ENCODE assay signal across 9 mouse cellular contexts in the genomic region with DNA sequence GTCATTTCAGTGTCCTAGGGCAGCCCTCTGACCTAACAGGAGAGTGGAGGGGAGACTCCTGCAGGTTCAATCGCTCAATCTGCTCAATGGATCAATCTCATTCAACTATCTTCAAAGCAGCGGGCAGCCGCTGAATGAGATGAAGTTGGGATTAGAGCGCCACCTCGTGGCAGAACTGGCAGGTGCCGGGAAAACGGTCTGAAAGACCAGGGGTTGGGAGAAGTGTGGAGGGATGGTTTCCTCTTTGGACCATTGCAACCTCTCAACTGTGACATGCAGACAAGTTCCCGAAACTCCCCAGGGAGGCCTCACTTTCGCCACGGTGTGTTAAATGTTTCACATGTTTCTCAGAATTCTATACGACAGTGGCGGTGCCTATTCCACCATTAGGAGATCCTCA. TPM values are rescaled to one million over a fixed set of nuclear protein-coding genes. Genes with fewer than 3 reads are reported as not detected.
DNase-seq lines count a peak whose midpoint lies in the region; ATAC-seq lines count a peak whose summit lies in the region.
"Had no signal": no experiment of that assay in that cellular context is flagged by ENCODE, and none has a peak within 500 bp of the region (broad histone marks: within the 10 kb centered on the region; RNA-seq: fewer than 3 reads in every experiment).

No protein-coding gene starts in this region.

- H3K9ac ChIP-seq in embryonic facial prominence, embryonic 13.5 days, result no peak overlapping the region
- H3K9ac ChIP-seq in lung, embryonic 16.5 days (ENCODE audit: low read length), result no peak overlapping the region

- H3K27ac ChIP-seq in embryonic facial prominence, embryonic 13.5 days, result no peak overlapping the region
- peak overlapping the region; percentile 5; the same call in 1 of the 2 replicates for H3K27ac ChIP-seq in lung, embryonic 16.5 days (ENCODE audit: low read length)

- H3K4me3 ChIP-seq in embryonic facial prominence, embryonic 13.5 days, result no peak overlapping the region
- no peak overlapping the region for H3K4me3 ChIP-seq in lung, embryonic 16.5 days (ENCODE audit: low read length)

- peaks cover 34% of the 10 kb centered on the region for H3K4me1 ChIP-seq in embryonic facial prominence, embryonic 13.5 days
- peaks cover 28% of the 10 kb centered on the region for H3K4me1 ChIP-seq in lung, embryonic 16.5 days (replicated peaks; ENCODE audit: control insufficient read depth, insufficient read depth, low read length)

- intact Hi-C loops in heart, postnatal 10 days (cut with DNase I), result loop anchor here (1.0 to 10.0 kb wide), 4 partner anchors 54 to 387 kb away; partner anchors contain the start of gene Vars

- H3K36me3 ChIP-seq in embryonic facial prominence, embryonic 13.5 days, result peaks cover 52% of the 10 kb centered on the region
- peaks cover 27% of the 10 kb centered on the region for H3K36me3 ChIP-seq in lung, embryonic 16.5 days (ENCODE audit: control insufficient read depth, insufficient read depth, low read length)

- H3K27me3 ChIP-seq in embryonic facial prominence, embryonic 13.5 days, result no peaks in the 10 kb centered on the region
- no peaks in the 10 kb centered on the region for H3K27me3 ChIP-seq in lung, embryonic 16.5 days (ENCODE audit: control insufficient read depth, insufficient read depth, low read depth, low read length)

- H3K4me2 ChIP-seq in embryonic facial prominence, embryonic 13.5 days, result peak overlapping the region; percentile 30
- no peak overlapping the region for H3K4me2 ChIP-seq in lung, embryonic 16.5 days (ENCODE audit: low read depth, low read length)

- ATAC-seq in embryonic facial prominence, embryonic 13.5 days (ENCODE audit: insufficient number of reproducible peaks, insufficient read depth, low FRiP score, low TSS enrichment, low read depth), result no peak
- ATAC-seq in lung, embryonic 16.5 days (ENCODE audit: low read depth), result no peak

- DNase-seq in B cell, adult 2 months, result peak; percentile 92 to 93
- peak; percentile 87 to 89 for DNase-seq in adrenal gland, postnatal 36 days
- DNase-seq in heart, postnatal 10 days, result peak; percentile 88 to 93
- DNase-seq in layer of hippocampus, adult 11-12 months (ENCODE audit: low spot score), result peak; percentile 88
- peak; percentile 86 for DNase-seq in ovary, postnatal 14 days (ENCODE audit: low spot score)
- DNase-seq in thymus, postnatal 14 days, result peak; percentile 91

- 14% methylated on average over 12 of the region's 12 CpGs for WGBS in embryonic facial prominence, embryonic 13.5 days
- whole genome bisulfite sequencing in lung, embryonic 16.5 days, result 15% methylated on average over 12 of the region's 12 CpGs

- no peaks in the 10 kb centered on the region for H3K9me3 ChIP-seq in embryonic facial prominence, embryonic 13.5 days
- H3K9me3 ChIP-seq in lung, embryonic 16.5 days (ENCODE audit: control insufficient read depth, low read length), result no peaks in the 10 kb centered on the region

RNA-seq across cellular contexts. Expression of gene Atp6v1g2, which starts 1.4 kb away (rescaled TPM):
- total RNA-seq in adrenal gland, postnatal 36 days (2021), result 1 to 10 TPM; 4.8 to 6.7 TPM
- polyA plus RNA-seq in embryonic facial prominence, embryonic 13.5 days (2015; fragmentation: Nextera tagmentation; extraction: Ambion mirVana), result 3.9 and 4.1 TPM in 2 replicates
- total RNA-seq in heart, postnatal 10 days (2021), result 1 to 10 TPM; 4.9 to 5.7 TPM
- polyA plus RNA-seq in lung, embryonic 16.5 days (2015; fragmentation: Nextera tagmentation; extraction: Ambion mirVana), result 4.9 and 5.9 TPM in 2 replicates

RNA-seq across cellular contexts. Expression of gene Nfkbil1, which starts 3.5 kb away (rescaled TPM):
- total RNA-seq in adrenal gland, postnatal 36 days (2021), result 10 to 100 TPM; 15.5 to 20.1 TPM
- polyA plus RNA-seq in embryonic facial prominence, embryonic 13.5 days (2015; fragmentation: Nextera tagmentation; extraction: Ambion mirVana), result 10.4 and 12.0 TPM in 2 replicates
- total RNA-seq in heart, postnatal 10 days (2021), result 10 to 100 TPM in 1 of 2 experiments, 1 to 10 TPM in 1; 10.0 to 12.2 TPM
- polyA plus RNA-seq in lung, embryonic 16.5 days (2015; fragmentation: Nextera tagmentation; extraction: Ambion mirVana), result 10.0 and 11.0 TPM in 2 replicates

RNA-seq across cellular contexts. Expression of gene Ddx39b, which starts 9.5 kb away (rescaled TPM):
- total RNA-seq in adrenal gland, postnatal 36 days (2021), result 100 to 1,000 TPM; 199 to 225 TPM
- 498 and 543 TPM in 2 replicates for polyA plus RNA-seq in embryonic facial prominence, embryonic 13.5 days (2015; fragmentation: Nextera tagmentation; extraction: Ambion mirVana)
- 100 to 1,000 TPM; 163 to 169 TPM for total RNA-seq in heart, postnatal 10 days (2021)
- 437 and 448 TPM in 2 replicates for polyA plus RNA-seq in lung, embryonic 16.5 days (2015; fragmentation: Nextera tagmentation; extraction: Ambion mirVana)

RNA-seq across cellular contexts. Expression of gene Gm16181, which starts 11.4 kb away (rescaled TPM):
- total RNA-seq in adrenal gland, postnatal 36 days (2021), result not detected
- polyA plus RNA-seq in embryonic facial prominence, embryonic 13.5 days (2015; fragmentation: Nextera tagmentation; extraction: Ambion mirVana), result not detected in 2 replicates
- total RNA-seq in heart, postnatal 10 days (2021), result under 1 TPM in 1 of 2 experiments, not detected in 1; 0.84 TPM
- 1.2 TPM in 1 of 2 replicates, not detected in the other for polyA plus RNA-seq in lung, embryonic 16.5 days (2015; fragmentation: Nextera tagmentation; extraction: Ambion mirVana)
- polyA plus RNA-seq: frontal cortex, adult 2 months had no signal

RNA-seq across cellular contexts. Expression of gene Lta, which starts 26.9 kb away (rescaled TPM):
- total RNA-seq in adrenal gland, postnatal 36 days (2021), result under 1 TPM; 0.36 to 0.40 TPM
- polyA plus RNA-seq in embryonic facial prominence, embryonic 13.5 days (2015; fragmentation: Nextera tagmentation; extraction: Ambion mirVana), result 0.24 TPM in 1 of 2 replicates, not detected in the other
- total RNA-seq in heart, postnatal 10 days (2021), result under 1 TPM in 1 of 2 experiments, not detected in 1; 0.17 TPM
- 0.30 TPM in 1 of 2 replicates, not detected in the other for polyA plus RNA-seq in lung, embryonic 16.5 days (2015; fragmentation: Nextera tagmentation; extraction: Ambion mirVana)
